Mouse (Mus musculus) intestine, embryonic 14.5 days (tissue): ENCODE results near the gene Pomgnt2. TPM values are rescaled to one million over a fixed set of nuclear protein-coding genes. Genes with fewer than 3 reads are reported as not detected.
"Not testable (repeated sequence)": the region's sequence is repeated elsewhere in the genome, so short reads cannot be mapped to it uniquely, and the experiment has no call there.

Experiments used
- ATAC-seq: fragments of 200-750 bp; cut with Nextera tagmentation; replicated peaks from 2 replicates; pipeline ENCODE4 v1.8.0; 2017; ENCODE audit warnings: low read depth, moderate number of reproducible peaks, moderate TSS enrichment, moderate library complexity; ENCODE audit not compliant: low FRiP score, low TSS enrichment
- DNase-seq: peaks from one replicate; pipeline ENCODE4 v3.0.0-alpha.2; 2018; ENCODE audit warnings: low spot score
- H3K27ac ChIP-seq: fragments of 300-500 bp; sonication (generic); 2 replicates; pipeline ENCODE4 v1.5.1; 2014; ENCODE audit warnings: low read depth, mild to moderate bottlenecking, control low read depth
- H3K27me3 ChIP-seq: fragments of 300-500 bp; sonication (generic); replicated peaks from 2 replicates; pipeline ENCODE4 v1.6.1; 2014; ENCODE audit warnings: low read length, control low read depth; ENCODE audit not compliant: control insufficient read depth, insufficient read depth
- H3K36me3 ChIP-seq: fragments of 300-500 bp; sonication (generic); 2 replicates; pipeline ENCODE4 v1.6.1; 2014; ENCODE audit warnings: low read length, control low read depth; ENCODE audit not compliant: control insufficient read depth, insufficient read depth
- H3K4me1 ChIP-seq: fragments of 300-500 bp; sonication (generic); replicated peaks from 2 replicates; pipeline ENCODE4 v1.6.1; 2014; ENCODE audit warnings: low read length, control low read depth, mixed read lengths; ENCODE audit not compliant: control insufficient read depth, insufficient read depth
- H3K4me2 ChIP-seq: fragments of 300-500 bp; sonication (generic); 2 replicates; pipeline ENCODE4 v1.6.1; 2014; ENCODE audit warnings: low read length
- H3K4me3 ChIP-seq: fragments of 300-500 bp; sonication (generic); 2 replicates; pipeline ENCODE4 v1.5.1; 2014; ENCODE audit warnings: low read depth, low read length, control low read depth, mixed read lengths
- H3K9ac ChIP-seq: fragments of 300-500 bp; sonication (generic); 2 replicates; pipeline ENCODE4 v1.6.1; 2014; ENCODE audit warnings: mild to moderate bottlenecking, low read length
- H3K9me3 ChIP-seq: fragments of 300-500 bp; sonication (generic); 2 replicates; pipeline ENCODE4 v1.6.1; 2016; ENCODE audit warnings: low read length, control low read depth; ENCODE audit not compliant: control insufficient read depth
- whole genome bisulfite sequencing: fragments of 180-500 bp; shearing (Covaris S2); extraction: QIAGEN DNeasy Blood & Tissue Kit; methylation state at CpG from one replicate; pipeline ENCODE4 v1.1.7; 2014; 5-methylcytosine and 5-hydroxymethylcytosine counted together
- polyA plus RNA-seq: library from polyadenylated mRNA; unstranded; fragments of >200 nt; fragmentation: Nextera tagmentation; extraction: Ambion mirVana; gene quantifications from 2 replicates; pipeline ENCODE4 v1.2.1, GENCODE M21; 2014

Gene Pomgnt2
- polyA plus RNA-seq, 1 experiment from 2014 or later: 12.8 TPM

DNA sequence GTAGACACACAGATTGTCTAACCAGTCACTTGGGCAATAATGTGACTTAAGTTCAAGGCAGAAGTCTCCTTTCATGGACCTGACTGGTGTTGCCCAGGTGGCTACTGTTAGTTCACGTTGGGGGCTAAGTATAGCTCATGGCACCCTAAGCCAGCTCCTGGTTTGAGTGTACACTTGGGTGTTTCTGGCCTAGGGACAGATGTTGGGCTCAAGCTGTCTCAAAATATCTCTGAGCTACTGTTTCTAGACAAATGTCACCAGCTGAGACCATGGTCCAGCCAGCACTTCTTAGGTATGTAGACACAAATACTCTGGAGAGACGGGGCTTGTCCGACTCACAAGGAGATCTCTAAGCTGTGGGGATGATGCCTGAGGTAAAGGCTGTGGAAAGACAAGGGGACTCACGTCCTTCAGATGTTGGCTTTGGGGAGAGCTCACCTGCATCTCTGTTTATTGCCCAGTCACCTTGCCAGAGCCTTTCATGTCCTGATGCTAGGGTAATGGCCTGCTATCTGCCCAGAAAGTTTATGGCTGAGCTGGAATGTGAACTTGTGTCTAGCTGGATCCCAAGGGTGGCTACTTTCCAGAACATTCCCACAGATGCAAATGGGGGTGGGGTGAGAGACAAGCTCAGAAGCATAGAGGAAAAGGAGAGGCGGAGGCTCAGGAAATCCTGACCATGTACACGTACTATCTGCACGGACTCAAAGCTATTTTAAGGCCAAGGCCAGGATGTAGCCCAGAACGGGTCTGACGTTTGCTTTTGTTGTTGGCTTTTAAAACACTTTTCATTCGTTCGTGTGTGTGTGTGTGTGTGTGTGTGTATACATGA, 31.2 kb upstream of the Pomgnt2 start:
- DNase-seq: no peak
- Histone ChIP-seq H3K27me3 (no peaks in the 10 kb centered on the region), H3K9ac (no peak overlapping the region), H3K4me1 (peaks cover 21% of the 10 kb centered on the region), H3K4me2 (no peak overlapping the region), H3K4me3 (no peak overlapping the region), H3K36me3 (no peaks in the 10 kb centered on the region), H3K27ac (peak overlapping the region; percentile 34), H3K9me3 (no peaks in the 10 kb centered on the region)
- 67% methylated on average over 11 of the region's 11 CpGs for WGBS
- no peak for ATAC-seq

DNA sequence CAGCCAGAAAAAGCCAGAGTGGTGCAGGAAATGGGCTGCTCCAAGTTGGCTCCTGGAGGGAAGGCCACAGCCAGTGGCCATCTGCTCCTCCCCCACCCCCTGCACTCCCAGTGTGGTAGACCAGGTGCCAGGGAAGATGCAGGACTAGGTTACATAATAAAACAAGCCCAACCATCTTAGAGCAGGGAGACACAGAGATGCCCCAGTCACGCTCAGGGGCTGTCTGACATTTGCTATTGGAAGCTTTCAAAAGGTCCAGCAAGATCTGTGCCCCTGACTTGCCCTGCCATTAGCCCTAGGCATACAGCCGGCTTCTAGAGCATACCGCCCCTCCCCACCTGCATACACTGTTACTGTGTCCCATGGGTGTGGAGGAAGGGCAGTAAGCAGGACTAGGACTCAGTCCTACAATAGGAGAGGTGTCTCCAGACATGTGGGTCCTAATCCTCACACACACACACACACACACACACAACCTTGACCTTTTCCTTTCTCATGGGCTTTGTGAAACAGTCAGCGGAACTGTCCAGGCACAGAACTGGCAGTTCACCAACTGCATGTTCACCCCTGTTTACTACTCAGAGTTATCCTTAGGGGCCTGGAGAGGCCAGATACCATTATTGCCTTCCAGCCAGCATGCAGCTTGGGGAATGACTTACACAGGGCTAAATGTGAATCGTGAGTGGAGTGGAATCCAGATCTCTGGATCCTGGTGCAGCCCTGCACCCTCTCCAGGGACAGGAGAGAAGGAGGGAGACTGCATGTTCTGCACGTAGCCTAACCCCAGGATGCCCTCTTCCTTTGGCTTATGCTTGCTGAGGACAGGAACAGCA, 30.4 kb upstream of the Pomgnt2 start:
- ATAC-seq: no peak; the same call in 1 of the 2 replicates

DNA sequence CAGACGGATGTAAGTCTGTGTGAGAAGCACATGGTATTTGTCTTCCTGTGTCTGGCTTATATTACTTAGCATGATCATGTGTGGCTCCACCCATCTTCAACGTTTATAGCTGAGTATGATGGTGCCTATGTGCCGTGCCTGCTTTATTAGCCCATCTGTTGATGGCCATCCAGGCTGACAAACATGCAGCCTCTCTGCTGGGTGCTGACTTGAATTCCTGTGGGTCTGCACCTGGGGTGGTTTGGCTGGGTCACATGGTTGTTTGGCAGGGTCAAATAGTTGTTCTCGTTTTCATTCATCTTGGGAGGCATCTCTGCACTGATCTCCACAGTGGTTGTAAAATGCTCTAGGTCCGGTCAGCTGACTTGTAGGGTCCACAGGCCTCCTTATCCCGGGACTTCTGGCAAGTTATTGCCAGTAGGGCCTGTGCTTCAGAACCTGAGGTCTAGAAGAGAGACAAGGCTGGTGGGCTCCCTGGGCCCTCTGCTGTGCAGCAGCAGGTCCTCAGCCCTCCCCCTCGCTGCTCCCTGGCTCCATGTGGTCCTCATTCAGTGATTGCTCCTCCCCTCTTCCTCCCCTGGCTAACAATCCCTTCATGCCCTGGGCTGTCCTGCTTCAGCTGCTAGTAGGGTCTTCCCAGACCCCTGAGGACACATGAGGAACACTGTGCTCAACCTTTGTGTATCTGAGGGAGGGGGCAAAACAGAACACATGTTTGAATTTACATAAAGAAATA, 29.1 kb upstream of the Pomgnt2 start:
- ATAC-seq (no peak), DNase-seq (no peak)
- peaks cover 21% of the 10 kb centered on the region for H3K4me1 ChIP-seq
- H3K27ac ChIP-seq: peak overlapping the region; percentile 44; the same call in 1 of the 2 replicates
- no peak overlapping the region for H3K4me3 ChIP-seq
- no peaks in the 10 kb centered on the region for H3K9me3 ChIP-seq
- H3K4me2 ChIP-seq: no peak overlapping the region
- WGBS: 42% methylated on average over 7 of the region's 7 CpGs
- H3K36me3 ChIP-seq: no peaks in the 10 kb centered on the region
- H3K27me3 ChIP-seq: no peaks in the 10 kb centered on the region
- H3K9ac ChIP-seq: no peak overlapping the region

More for the DNA sequence above, 30.4 kb upstream of the Pomgnt2 start:
- peak; percentile 54 for DNase-seq
- H3K27ac ChIP-seq: peak overlapping the region; percentile 44
- no peaks in the 10 kb centered on the region for H3K27me3 ChIP-seq
- no peaks in the 10 kb centered on the region for H3K9me3 ChIP-seq
- WGBS: 50% methylated on average over 6 of the region's 6 CpGs
- no peak overlapping the region for H3K4me3 ChIP-seq
- H3K36me3 ChIP-seq: no peaks in the 10 kb centered on the region
- H3K4me1 ChIP-seq: peaks cover 21% of the 10 kb centered on the region
- H3K9ac ChIP-seq: 0 out of 2 replicates have a peak overlapping the region, but pooled peaks have one; percentile 13
- H3K4me2 ChIP-seq: no peak overlapping the region

DNA sequence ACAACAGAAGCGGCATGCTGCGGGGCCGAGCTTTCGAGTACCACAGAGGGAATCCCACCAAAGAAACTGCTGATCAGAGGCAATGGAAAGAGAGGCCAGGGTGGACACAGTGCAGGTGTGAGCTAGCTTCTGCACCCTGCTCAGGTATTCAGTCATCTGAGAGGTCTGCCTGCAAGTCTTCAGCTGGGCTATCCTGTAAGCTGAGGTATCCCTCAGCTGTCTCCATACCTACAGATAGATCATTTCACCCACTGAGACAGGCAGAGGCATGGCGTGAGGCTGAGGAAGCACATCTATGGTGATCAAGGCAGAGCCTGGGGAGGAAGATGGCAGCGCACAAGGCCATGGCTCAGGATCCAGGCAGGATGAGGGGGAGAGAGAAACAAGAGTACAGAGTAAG, 27.5 kb upstream of the Pomgnt2 start:
- ATAC-seq (no peak), DNase-seq (no peak)
- Histone ChIP-seq H3K9ac (no peak overlapping the region), H3K4me2 (no peak overlapping the region), H3K27ac (no peak overlapping the region), H3K4me3 (no peak overlapping the region), H3K27me3 (no peaks in the 10 kb centered on the region), H3K36me3 (no peaks in the 10 kb centered on the region), H3K9me3 (no peaks in the 10 kb centered on the region), H3K4me1 (peaks cover 23% of the 10 kb centered on the region)
- WGBS: 91% methylated on average over 6 of the region's 6 CpGs

DNA sequence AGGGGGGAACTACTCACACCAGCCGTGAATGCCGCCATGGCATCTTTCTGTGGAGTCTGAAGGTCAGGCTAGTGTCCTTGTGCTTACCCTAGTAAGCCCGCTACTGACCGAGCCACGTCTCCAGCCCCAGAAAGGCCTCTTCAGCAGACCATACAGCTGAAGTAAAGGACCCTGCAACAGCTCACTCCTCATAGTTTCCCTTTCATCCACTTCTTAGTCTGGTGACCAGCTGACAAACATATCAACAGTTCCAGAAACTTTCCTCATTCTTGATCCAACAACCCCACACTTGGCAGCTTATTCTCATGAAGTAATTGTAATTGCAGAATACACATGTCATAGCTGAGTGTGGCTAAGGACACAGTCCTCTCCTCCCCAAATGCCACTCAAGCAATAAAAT, 27.0 kb upstream of the Pomgnt2 start:
- H3K27ac ChIP-seq: peak overlapping the region; percentile 34; the same call in 1 of the 2 replicates
- ATAC-seq: no peak

DNA sequence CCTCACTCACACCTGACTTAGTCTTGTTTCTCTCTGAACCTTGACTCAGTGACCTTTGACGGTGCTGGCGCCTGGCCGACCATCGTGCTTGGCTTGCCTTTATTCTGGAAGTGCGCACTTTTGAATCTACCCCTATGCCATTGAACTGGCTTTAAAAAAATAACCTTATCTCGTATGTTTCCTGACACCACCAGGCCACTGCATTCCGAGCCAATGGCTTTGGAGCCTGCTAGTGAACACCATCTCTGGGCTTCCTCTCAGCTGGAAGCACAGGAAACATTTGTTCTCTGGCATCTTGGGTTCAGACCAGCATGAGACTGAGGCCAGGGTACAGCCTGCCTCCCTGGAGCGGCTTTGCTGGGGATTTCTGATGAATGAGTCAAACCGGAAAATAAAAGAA, 25.9 kb upstream of the Pomgnt2 start:
- Histone ChIP-seq H3K4me2 (no peak overlapping the region), H3K36me3 (no peaks in the 10 kb centered on the region), H3K4me3 (no peak overlapping the region), H3K27ac (no peak overlapping the region), H3K9ac (no peak overlapping the region), H3K27me3 (no peaks in the 10 kb centered on the region), H3K4me1 (peaks cover 26% of the 10 kb centered on the region), H3K9me3 (no peaks in the 10 kb centered on the region)
- WGBS: 68% methylated on average over 9 of the region's 9 CpGs
- no peak for DNase-seq
- no peak for ATAC-seq

More for the DNA sequence above, 27.0 kb upstream of the Pomgnt2 start:
- Histone ChIP-seq H3K27me3 (no peaks in the 10 kb centered on the region), H3K9me3 (no peaks in the 10 kb centered on the region), H3K4me2 (no peak overlapping the region), H3K9ac (no peak overlapping the region), H3K36me3 (no peaks in the 10 kb centered on the region), H3K4me3 (no peak overlapping the region), H3K4me1 (peaks cover 26% of the 10 kb centered on the region)
- DNase-seq: no peak
- WGBS: 77% methylated on average over 5 of the region's 5 CpGs

DNA sequence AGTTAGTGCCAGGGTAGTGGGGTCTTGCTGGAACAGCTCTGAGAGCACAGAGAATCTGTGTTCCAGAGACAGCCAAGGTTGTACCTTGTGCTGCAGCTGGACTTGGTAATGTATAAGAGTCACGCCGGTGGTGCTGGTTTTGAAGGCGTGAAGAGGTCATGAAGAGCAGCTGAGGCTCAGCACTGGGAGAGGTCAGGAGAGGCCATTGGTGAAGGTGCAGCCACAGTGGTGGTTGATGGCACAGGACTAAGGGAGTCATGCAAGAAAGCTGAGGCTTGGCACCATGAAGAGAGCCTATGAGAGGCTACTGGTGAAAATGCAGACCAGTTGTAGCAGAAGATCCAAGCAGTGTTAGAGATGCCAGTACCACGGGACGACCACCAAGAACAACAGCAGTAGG, 24.7 kb upstream of the Pomgnt2 start:
- no peaks in the 10 kb centered on the region for H3K27me3 ChIP-seq
- peaks cover 17% of the 10 kb centered on the region for H3K4me1 ChIP-seq
- WGBS: 92% methylated on average over 5 of the region's 5 CpGs
- DNase-seq: no peak
- H3K9me3 ChIP-seq: no peaks in the 10 kb centered on the region
- no peak overlapping the region for H3K4me2 ChIP-seq
- H3K4me3 ChIP-seq: no peak overlapping the region
- no peak for ATAC-seq
- no peak overlapping the region for H3K27ac ChIP-seq
- H3K36me3 ChIP-seq: no peaks in the 10 kb centered on the region
- H3K9ac ChIP-seq: no peak overlapping the region

DNA sequence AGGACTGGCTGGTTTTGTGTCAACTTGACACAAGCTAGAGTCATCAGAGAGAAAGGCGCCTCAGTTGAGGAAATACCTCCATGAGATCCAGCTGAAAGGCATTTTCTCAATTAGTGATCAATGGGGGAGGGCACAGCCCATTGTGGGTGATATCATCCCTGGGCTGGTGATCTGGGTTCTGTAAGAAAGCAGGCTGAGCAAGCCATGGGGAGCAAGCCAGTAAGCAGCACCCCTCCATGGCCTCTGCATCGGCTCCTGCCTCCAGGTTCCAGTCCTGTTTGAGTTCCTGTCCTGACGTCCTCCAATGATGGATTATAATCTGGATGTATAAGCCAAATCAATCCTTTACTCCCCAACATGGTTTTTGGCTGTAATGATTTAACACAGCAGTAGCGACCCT, 24.3 kb upstream of the Pomgnt2 start:
- whole genome bisulfite sequencing: 83% methylated on average over 4 of the region's 4 CpGs

More for the DNA sequence above, 24.3 kb upstream of the Pomgnt2 start:
- not testable (repeated sequence) for ATAC-seq, DNase-seq, H3K27me3 ChIP-seq, H3K36me3 ChIP-seq, H3K4me2 ChIP-seq, H3K27ac ChIP-seq, H3K9ac ChIP-seq, H3K4me3 ChIP-seq, H3K9me3 ChIP-seq
- H3K4me1 ChIP-seq: peaks cover 13% of the 10 kb centered on the region
